Mouse (Mus musculus) gastrocnemius, postnatal 25 days (tissue): ENCODE measurements around the gene Dnah7c. TPM values are rescaled to one million over a fixed set of nuclear protein-coding genes. Genes with fewer than 3 reads are reported as not detected.
"Not testable (repeated sequence)": the region's sequence is repeated elsewhere in the genome, so short reads cannot be mapped to it uniquely, and the experiment has no call there.

Experiments
- DNase-seq: peaks from one replicate; pipeline ENCODE4 v3.0.0; 2022
- long read RNA-seq, 2 experiments: library from polyadenylated mRNA; stranded (forward); transcript quantifications; one replicate each; pipeline ENCODE4 v2.0.0; 2021
- total RNA-seq, 2 experiments: library from RNA; stranded (reverse); gene quantifications; 1 replicate in 1 of 2; 2 replicates in 1 of 2; pipeline ENCODE4 v1.2.3; 2021

Gene Dnah7c
- not detected for total RNA-seq
- long read RNA-seq, experiment 1 = 0 reads
- long read RNA-seq, experiment 2 = 0 reads

GRCm38 (mm10) chr1:46425137-46425925, at the start of gene Dnah7c:
Gene Dnah7c, plus strand, starts transcription at chr1:46425592.
- no peak for DNase-seq

- not testable (repeated sequence) for DNase-seq
Observed at GRCm38 (mm10) chr1:46380641-46381040, 44.8 kb upstream of the Dnah7c start.

- DNase-seq = not testable (repeated sequence)
Observed at GRCm38 (mm10) chr1:46394681-46395297, 30.6 kb upstream of the Dnah7c start.

GRCm38 (mm10) chr1:46408324-46409115, 16.9 kb upstream of the Dnah7c start:
- DNase-seq = peak; percentile 12

GRCm38 (mm10) chr1:46414798-46415197, 10.6 kb upstream of the Dnah7c start:
- DNase-seq = not testable (repeated sequence)

- DNase-seq = not testable (repeated sequence)
Observed at GRCm38 (mm10) chr1:46416946-46417345, 8.4 kb upstream of the Dnah7c start.

- not testable (repeated sequence) for DNase-seq
Observed at GRCm38 (mm10) chr1:46418966-46419365, 6.4 kb upstream of the Dnah7c start.

- DNase-seq = no peak
Observed at GRCm38 (mm10) chr1:46428401-46428800, 3.0 kb downstream of the Dnah7c start.

GRCm38 (mm10) chr1:46514671-46515070, 89.3 kb downstream of the Dnah7c start:
- DNase-seq = not testable (repeated sequence)

GRCm38 (mm10) chr1:46521032-46521431, 95.6 kb downstream of the Dnah7c start:
- DNase-seq = no peak

GRCm38 (mm10) chr1:46526537-46526936, 101.1 kb downstream of the Dnah7c start:
- not testable (repeated sequence) for DNase-seq

GRCm38 (mm10) chr1:46544812-46545421, 119.5 kb downstream of the Dnah7c start:
- DNase-seq = no peak

- DNase-seq = no peak
Observed at GRCm38 (mm10) chr1:46580385-46580784, 155.0 kb downstream of the Dnah7c start.

- not testable (repeated sequence) for DNase-seq
Observed at GRCm38 (mm10) chr1:46593826-46594225, 168.4 kb downstream of the Dnah7c start.

- DNase-seq = not testable (repeated sequence)
Observed at GRCm38 (mm10) chr1:46596343-46596742, 171.0 kb downstream of the Dnah7c start.

GRCm38 (mm10) chr1:46620331-46620730, 194.9 kb downstream of the Dnah7c start:
- no peak for DNase-seq

- not testable (repeated sequence) for DNase-seq
Observed at GRCm38 (mm10) chr1:46625914-46626313, 200.5 kb downstream of the Dnah7c start.

GRCm38 (mm10) chr1:46649821-46650220, 224.4 kb downstream of the Dnah7c start:
- DNase-seq = not testable (repeated sequence)

- not testable (repeated sequence) for DNase-seq
Observed at GRCm38 (mm10) chr1:46652721-46653120, 227.3 kb downstream of the Dnah7c start.

- not testable (repeated sequence) for DNase-seq
Observed at GRCm38 (mm10) chr1:46724810-46725209, 299.4 kb downstream of the Dnah7c start.

- DNase-seq = no peak
Observed at GRCm38 (mm10) chr1:46725266-46725665, 299.9 kb downstream of the Dnah7c start.

GRCm38 (mm10) chr1:46725719-46726118, 300.3 kb downstream of the Dnah7c start:
- DNase-seq = not testable (repeated sequence)
